Mouse (Mus musculus): Measurements from ENCODE around the gene Dtd1.

Dtd1 gene

DNA sequence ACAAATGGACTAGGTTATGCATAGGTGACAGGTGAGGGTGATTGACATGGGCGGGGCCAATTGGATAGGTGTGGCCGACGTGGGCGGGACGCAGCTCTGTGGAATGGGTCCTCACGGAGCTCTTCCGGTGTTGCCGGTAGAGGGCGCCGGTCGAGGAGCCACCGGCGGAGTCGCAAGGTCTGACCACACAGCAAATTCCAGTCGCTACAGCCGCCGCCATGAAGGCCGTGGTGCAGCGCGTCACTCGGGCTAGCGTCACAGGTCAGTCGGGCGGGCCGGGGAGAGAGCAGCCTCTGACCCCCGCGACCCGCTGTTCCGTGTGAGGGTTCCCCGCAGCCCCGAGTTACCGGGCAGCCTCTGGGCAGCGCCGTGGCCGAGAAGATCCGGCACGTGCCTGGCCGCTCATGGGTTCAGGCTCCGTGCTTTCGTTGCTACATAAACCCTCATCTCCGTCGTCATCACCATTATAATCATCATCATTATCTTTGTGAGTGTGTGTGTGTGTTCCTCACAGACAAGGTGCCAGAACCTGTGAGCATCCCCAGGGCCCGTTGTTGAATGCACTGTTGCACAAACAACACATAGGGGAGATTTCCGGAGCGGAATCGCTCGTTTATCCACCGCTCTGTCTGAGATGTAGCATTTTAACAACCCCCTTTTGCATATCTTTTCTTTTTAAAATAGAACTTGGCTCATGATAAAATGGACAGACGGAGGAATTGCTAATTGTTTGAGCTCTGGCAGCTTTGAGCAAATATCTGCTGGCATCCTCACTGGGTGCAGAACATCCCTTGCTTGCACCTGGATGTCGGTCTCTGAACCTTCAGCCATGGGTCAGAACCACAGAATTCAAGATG lies at the start of gene Dtd1:
TSS of gene Dtd1 (plus strand) at position 67 of the 857 bp plus-strand sequence.
- ChIA-PET CTCF (interaction anchor here in 3 of 4 experiments (0.5 to 1.6 kb wide), 15 partner anchors 12 to 729 kb away, joined by 3 to 5 read pairs (median 3); partner anchors contain the start of gene Sec23b (in 1 of the 3)), POLR2A (interaction anchor here (0.5 to 2.4 kb wide), 30 partner anchors 8 to 589 kb away, joined by 3 to 20 read pairs (median 4); partner anchors contain the start of genes Rbbp9 (in 3 of the 4), Sec23b (in 3 of the 4), Dzank1 (in 1 of the 4) and Rrbp1 (in 1 of the 4))

DNA sequence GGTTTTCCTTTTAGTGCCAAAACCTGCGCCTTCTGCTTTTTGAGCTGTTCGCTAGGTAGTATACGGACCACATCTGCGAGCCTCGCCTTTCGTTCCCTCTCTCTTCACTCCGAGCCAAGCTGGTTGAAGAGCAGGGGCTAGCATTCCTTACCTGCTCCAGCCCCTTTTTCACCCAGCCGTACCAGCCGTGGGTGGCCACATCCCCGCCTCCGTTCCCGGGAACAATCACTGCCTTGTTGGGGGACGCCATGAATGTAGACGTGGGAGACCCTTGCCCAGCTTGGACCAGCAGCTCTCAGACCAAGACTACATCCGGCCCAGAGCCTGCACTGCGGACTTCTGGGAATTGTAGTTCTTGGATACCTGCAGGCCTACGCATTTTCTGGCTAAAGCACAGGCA lies 49.2 kb upstream of the Dtd1 start, which contains the start of gene Rbbp9:
TSS of gene Rbbp9 (minus strand) at position 341 of the 400 bp plus-strand sequence.
- CTCF ChIA-PET: interaction anchor here in 1 of 4 experiments (1.5 kb wide), 1 partner anchor 43 kb away, joined by 7 read pairs; the partner anchor contains the start of gene Smim26
- POLR2A ChIA-PET: interaction anchor here in 3 of 4 experiments (0.6 to 3.1 kb wide), 27 partner anchors 9 to 1155 kb away, joined by 3 to 24 read pairs (median 4); partner anchors contain the start of genes Dtd1 (in 3 of the 3), Dzank1 (in 3 of the 3), Smim26 (in 3 of the 3) and Polr3f (in 2 of the 3)

DNA sequence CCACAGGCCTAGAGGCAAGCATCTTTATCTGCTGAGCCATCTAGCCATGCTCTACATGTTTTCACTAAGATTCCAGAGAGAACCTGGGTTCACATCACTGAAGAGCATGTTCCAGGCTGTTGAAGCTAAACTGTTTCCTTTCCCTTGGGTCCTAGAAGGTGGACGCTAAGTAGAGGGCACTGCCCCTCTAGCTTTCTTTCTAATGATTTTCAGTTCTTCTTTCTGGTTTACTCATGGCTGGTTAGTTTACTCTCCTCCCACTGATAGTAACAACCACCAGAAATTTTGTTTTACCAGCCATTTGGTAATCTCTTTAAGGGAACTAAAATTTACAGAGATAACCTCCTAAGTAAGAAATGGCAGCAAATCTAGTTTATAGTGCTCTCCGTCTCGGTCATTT lies 45.8 kb upstream of the Dtd1 start:
- ChIA-PET CTCF (no interaction called here), POLR2A (interaction anchor here in 1 of 4 experiments (1.6 kb wide), 1 partner anchor 39 kb away, joined by 5 read pairs; no protein-coding TSS in a partner anchor)

DNA sequence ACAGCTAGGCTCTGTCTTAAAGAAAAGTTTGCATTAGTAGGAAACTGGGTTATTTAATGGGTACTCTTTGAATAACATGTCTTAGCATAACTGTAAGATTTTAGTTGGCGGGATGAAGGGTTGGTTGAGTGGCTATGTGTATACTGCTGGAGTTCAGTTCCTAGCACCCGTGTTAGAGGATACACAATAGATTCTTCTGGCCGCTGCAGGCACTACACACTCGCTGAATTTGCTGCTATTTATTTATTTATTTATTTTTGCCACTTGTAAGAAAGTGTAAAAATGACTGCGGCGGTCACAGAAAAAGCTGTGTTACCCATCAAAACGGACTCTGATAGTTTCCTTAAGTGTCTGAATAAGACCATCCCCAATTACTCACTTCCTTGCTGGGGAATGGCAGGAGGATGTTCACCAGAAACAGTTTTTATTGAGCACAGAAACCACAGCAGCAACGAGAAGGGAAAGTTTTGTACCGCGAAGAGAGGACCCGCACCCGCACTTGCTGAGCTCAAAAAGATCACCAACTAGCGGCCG lies 44.3 kb upstream of the Dtd1 start:
- CTCF ChIA-PET: interaction anchor here in 3 of 4 experiments (0.6 to 1.0 kb wide), 4 partner anchors 14 to 258 kb away, joined by 3 to 5 read pairs (median 4); partner anchors contain the start of gene Dtd1 (in 1 of the 3)
- POLR2A ChIA-PET: interaction anchor here (0.8 to 2.4 kb wide), 46 partner anchors 8 to 544 kb away, joined by 3 to 33 read pairs (median 5); partner anchors contain the start of genes Dtd1 (in 3 of the 4), Smim26 (in 3 of the 4), Dzank1 (in 2 of the 4) and Polr3f (in 2 of the 4)

DNA sequence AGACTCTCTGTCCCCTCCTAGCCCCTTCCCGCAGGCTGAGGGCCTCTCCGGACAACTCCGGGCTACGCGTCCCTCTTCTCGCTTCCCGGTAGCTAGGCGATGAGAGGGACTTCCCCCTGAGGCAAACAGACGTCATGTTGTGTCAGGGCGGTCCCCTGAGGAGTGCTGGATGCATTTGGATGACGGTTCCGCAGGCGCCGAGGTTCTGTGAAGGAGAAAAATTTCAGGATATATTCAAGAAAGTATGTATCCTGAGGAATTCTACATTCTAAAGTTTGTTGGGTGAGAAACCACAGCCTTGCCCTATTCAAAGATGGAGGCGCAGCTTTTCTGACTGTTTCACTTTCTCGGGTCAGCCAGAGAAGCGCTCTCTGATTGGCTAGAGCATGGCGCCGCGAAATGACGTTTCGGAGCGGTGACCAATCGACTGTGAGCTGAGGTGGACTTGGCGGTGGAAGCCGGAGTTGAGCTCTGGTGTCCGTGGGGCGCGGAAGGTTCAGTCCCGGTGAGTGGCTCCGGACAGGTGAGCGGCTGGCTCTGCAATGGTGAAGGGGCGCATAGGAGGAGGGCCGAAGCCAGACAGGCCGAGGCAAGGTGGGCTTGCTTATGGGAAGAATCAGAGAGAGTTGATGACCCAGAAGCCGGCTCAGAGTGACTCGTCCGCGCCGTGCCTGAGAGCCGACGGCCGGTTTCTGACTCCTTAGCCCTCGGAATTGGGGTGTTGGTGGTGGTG lies 43.7 kb upstream of the Dtd1 start, which contains the start of gene Sec23b:
TSS of gene Sec23b (plus strand) at position 410 of the 733 bp plus-strand sequence.
- ChIA-PET CTCF (interaction anchor here in 3 of 4 experiments (0.6 to 1.0 kb wide), 4 partner anchors 13 to 257 kb away, joined by 3 to 5 read pairs (median 4); partner anchors contain the start of gene Dtd1 (in 1 of the 3)), POLR2A (interaction anchor here (0.6 to 2.4 kb wide), 57 partner anchors 9 to 545 kb away, joined by 3 to 33 read pairs (median 4); partner anchors contain the start of genes Dtd1 (in 3 of the 4), Dzank1 (in 3 of the 4), Smim26 (in 3 of the 4) and Polr3f (in 2 of the 4))

DNA sequence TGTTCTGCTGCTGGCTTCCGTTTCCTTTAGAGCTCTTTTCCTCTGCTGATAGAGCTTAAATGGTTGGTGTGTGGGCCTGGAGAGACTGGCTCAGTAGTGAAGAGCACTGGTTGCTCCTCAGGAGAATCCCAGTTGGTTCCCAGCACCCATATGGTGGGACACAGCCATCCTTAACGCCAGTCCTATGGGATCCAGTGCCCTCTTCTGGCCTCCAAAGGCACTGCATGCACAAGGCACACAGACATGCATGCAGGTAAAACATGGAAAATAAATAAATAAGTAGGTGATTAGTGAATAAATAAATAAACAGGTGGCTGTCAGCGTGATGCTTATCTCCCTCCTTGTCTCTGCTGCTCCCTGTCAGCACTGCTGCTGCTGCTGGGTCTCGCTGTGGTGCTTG lies 11.0 kb upstream of the Dtd1 start:
- ChIA-PET CTCF (interaction anchor here in 2 of 4 experiments (0.6 to 1.0 kb wide), 2 partner anchors 11 to 22 kb away, joined by 3 read pairs; partner anchors contain the start of gene Dtd1 (in 1 of the 2)), POLR2A (interaction anchor here in 1 of 4 experiments (1.8 kb wide), 1 partner anchor 39 kb away, joined by 6 read pairs; the partner anchor contains the start of gene Rbbp9)

DNA sequence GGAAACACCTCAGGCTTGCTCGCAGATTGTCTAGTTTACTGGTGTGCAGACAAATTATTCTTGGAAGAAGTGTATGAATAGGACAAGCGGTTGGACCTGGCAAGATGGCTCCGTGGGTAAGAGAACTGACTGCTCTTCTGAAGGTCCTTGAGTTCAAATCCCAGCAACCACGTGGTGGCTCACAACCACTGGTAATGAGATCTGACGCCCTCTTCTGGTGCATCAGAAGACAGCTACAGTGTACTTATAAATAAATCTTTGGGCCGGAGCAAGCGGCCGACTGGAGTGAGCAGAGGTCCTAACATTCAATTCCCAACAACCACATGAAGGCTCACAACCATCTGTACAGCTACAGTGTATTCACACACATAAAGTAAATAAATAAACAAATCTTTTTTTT lies 6.7 kb upstream of the Dtd1 start:
- ChIA-PET CTCF (interaction anchor here in 1 of 4 experiments (0.8 to 1.1 kb wide), 4 partner anchors 23 to 134 kb away, joined by 3 to 4 read pairs (median 3); partner anchors contain the start of gene Dzank1), POLR2A (interaction anchor here in 3 of 4 experiments (0.6 to 2.5 kb wide), 14 partner anchors 20 to 134 kb away, joined by 3 to 29 read pairs (median 6); partner anchors contain the start of genes Sec23b (in 3 of the 3), Rbbp9 (in 2 of the 3), Dzank1 (in 1 of the 3) and Polr3f (in 1 of the 3))

DNA sequence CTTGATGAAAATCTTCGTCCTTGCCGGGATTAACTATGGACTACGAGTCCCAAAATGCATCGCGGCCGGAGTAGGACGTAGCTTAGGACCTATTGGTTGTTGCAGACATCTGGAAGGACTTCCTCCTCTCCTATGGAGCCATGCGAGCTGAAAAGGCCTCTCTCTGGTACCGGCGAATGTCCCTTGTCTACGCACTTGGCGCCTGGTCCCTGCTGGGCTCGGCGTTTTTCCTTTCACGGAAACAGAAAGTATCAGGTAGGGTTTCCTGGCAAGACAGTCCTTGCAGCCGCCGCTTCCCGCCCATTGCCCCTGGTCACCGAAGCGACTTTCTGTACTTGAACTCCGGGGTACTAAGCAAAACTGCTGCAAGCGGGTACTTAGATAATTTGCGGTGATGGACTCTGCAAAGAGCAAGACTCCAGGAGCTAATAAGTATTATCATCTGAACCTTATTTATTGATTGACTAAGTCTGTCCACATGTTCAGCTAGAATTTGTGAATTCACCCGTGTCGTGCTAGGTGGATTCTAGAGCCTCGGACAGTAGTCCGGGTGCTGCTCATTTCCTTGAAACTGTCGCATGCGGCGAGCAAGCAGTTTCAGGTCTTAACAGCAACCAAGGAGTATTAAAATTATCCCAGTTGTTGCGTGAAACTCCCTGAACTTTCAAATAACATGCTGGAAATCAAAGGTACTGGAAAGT lies 5.6 kb upstream of the Dtd1 start, which contains the start of gene Smim26:
TSS of gene Smim26 (plus strand) at position 104 of the 701 bp plus-strand sequence.
- ChIA-PET POLR2A (interaction anchor here in 3 of 4 experiments (0.6 to 2.5 kb wide), 17 partner anchors 9 to 679 kb away, joined by 3 to 29 read pairs (median 4); partner anchors contain the start of genes Rbbp9 (in 3 of the 3), Sec23b (in 3 of the 3), Dstn (in 1 of the 3) and Dzank1 (in 1 of the 3)), CTCF (interaction anchor here in 2 of 4 experiments (0.5 to 1.4 kb wide), 4 partner anchors 32 to 290 kb away, joined by 3 to 7 read pairs (median 3); partner anchors contain the start of gene Rbbp9 (in 1 of the 2))

DNA sequence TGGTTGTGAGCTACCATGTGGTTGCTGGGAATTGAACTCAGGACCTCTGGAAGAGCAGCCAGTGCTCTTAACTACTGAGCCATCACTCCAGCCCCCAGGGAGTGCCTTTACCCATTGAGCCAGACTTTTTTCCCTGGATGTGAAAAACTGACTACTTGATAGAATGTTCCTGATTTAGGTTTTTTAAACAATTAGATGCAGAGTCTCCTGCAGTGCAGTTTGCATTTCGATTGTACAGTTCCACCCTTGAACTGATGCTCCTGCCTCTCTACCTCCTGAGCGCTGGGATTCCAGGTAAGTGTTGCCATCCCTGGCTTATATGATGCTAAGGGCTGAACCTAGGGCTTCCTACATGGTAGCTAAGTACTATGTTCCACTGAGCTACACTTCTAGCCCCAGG lies 1.7 kb upstream of the Dtd1 start:
- ChIA-PET POLR2A (interaction anchor here in 3 of 4 experiments (0.6 to 1.1 kb wide), 3 partner anchors 12 to 333 kb away, joined by 3 to 5 read pairs (median 4); no protein-coding TSS in a partner anchor), CTCF (no interaction called here)

DNA sequence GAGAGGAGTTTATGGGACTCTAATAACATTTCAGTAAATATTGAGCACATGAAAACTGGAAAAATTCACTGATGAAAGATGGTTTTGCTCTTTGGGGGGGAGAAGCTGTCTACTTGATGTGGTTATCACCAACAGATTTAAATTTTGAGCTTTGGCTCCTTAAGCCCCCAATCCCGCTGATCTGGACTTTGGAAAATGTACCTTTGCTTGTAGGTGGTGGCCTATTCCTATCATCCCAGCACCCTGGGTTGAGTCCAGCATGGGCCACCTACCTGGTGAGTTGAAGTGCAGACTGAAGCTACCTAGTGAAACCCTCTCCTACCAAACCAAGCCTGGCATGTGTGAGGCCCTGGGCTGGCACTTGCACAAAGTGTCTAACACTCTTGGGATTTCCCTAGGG lies 1.9 kb downstream of the Dtd1 start:
- ChIA-PET CTCF (interaction anchor here in 2 of 4 experiments (0.7 to 1.3 kb wide), 2 partner anchors 560 to 987 kb away, joined by 3 read pairs; no protein-coding TSS in a partner anchor), POLR2A (interaction anchor here in 2 of 4 experiments (1.7 to 2.4 kb wide), 2 partner anchors 46 to 52 kb away, joined by 3 to 20 read pairs; partner anchors contain the start of gene Sec23b (in 1 of the 2))

DNA sequence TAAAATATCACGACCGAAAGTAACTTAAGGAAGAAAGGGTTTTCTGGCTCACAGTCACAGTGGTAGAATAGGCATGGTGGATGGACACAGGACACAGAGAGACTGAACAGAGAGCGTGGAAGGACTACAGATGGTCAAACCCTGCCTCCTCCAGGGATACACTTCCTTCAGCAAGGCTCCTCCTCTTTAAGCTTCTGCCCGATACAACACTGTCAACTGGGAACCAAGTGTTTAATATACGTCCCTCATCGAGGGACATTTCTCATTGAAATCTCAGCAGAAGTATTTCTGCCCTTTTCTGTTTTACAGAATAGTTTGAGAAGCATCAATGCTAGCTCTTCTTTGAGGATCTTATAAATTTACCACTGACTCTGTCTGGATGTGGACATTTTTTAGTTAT lies 14.3 kb downstream of the Dtd1 start:
- POLR2A ChIA-PET: no interaction called here

DNA sequence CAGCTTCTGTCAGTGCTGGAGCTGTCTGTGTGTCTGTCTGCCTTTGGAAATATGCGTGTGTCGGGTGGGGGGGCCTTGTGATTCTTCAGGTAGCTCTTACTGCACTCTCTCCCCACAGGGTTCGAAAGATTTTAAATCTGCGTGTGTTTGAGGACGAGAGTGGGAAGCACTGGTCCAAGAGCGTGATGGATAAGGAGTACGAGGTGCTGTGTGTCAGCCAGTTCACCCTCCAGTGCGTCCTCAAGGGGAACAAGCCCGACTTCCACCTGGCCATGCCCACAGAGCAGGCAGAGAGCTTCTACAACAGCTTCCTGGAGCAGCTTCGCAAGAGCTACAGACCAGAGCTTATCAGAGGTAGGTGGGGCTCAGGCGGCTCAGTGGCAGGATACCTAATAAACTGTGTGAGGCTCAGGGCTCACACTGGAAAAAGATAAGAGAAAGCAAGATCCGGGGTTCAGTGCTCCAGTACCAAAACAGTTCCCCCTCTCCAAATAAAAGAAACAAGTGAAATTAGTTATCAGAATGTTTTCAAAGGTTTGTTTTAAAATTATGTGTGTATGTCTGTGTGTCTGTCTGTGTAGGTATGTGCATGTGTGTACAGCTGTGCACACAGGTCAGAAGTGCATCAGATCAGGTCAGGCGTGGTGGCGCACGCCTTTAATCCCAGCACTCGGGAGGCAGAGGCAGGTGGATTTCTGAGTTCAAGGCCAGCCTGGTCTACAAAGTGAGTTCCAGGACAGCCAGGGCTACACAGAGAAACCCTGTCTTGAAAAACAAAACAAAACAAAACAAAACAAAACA lies 17.6 kb downstream of the Dtd1 start:
- POLR2A ChIA-PET: interaction anchor here in 2 of 4 experiments (0.6 to 1.8 kb wide), 2 partner anchors 24 to 235 kb away, joined by 3 to 4 read pairs; partner anchors contain the start of gene Smim26 (in 1 of the 2)
- CTCF ChIA-PET: interaction anchor here in 1 of 4 experiments (0.7 kb wide), 1 partner anchor 54 kb away, joined by 4 read pairs; no protein-coding TSS in a partner anchor

More for the DNA sequence above, 14.3 kb downstream of the Dtd1 start:
- CTCF ChIA-PET: no interaction called here

DNA sequence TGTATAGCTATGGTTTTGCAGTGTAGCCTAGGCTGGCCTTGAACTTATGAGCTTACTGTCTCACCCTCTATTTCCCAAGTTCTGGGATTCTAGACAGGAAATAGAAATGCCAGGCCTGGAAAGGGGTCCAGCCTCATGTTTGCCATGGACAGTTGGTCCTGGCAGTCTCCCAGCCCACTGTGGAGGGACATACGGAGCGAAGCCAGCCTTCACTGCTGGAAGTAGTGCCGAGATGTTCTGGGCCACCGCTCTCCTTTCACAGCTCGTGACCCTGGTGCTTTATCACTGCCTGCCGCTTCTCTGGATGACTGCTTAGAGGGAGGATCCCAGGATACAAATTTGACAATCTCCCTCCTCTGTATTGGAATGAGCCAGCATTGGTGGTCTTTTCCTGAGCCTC lies 21.8 kb downstream of the Dtd1 start:
- POLR2A ChIA-PET: interaction anchor here in 1 of 4 experiments (1.3 to 1.7 kb wide), 2 partner anchors 14 to 21 kb away, joined by 3 read pairs; partner anchors contain the start of gene Dtd1

DNA sequence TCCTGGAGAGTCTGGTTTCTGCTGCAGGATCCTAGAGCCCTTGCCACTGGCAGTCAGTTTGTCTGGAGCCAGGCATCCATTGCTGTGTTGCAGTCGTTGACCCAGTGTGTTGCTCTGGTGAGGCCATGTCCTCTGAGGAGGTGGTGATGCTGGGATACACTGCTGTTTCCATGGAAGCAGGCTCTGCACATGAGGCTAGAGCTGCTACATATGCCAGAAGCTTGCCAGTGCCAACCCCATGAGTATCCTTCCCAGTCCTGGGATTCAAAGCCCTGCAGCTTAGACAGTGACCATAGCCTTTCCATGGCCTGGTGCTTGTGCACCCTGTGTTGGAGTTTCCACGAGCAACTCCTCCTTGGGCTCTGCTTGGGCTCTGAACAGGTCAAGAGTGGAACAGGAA lies 33.9 kb downstream of the Dtd1 start:
- ChIA-PET CTCF (no interaction called here), POLR2A (interaction anchor here in 1 of 4 experiments (0.6 kb wide), 1 partner anchor 37 kb away, joined by 3 read pairs; no protein-coding TSS in a partner anchor)

More for the DNA sequence above, 21.8 kb downstream of the Dtd1 start:
- CTCF ChIA-PET: interaction anchor here in 1 of 4 experiments (1.2 kb wide), 1 partner anchor 22 kb away, joined by 3 read pairs; the partner anchor contains the start of gene Dtd1

DNA sequence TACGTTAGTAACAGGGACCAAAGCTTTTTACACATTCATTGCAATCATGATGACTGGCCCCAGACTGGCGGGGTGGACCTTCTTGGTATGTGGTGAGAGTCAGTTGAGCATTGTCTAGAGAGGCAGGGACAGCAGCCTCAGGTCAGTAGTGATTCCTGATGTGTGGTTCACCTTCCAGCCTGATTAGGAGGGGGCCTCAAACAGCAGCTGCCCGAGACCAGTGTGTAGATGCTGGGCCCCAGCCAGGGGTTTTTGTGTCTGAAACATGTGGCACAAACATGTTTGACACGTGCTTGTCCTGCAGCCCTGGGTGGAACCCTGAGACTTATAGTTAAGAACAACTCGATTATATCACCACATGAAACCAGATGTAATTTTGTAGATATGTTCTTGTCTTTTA lies 34.5 kb downstream of the Dtd1 start:
- ChIA-PET CTCF (no interaction called here), POLR2A (no interaction called here)

Data from embryonic stem cell, embryonic (primary cell).